Mouse (Mus musculus): ENCODE results near the gene Hfe2. TPM values are rescaled to one million over a fixed set of nuclear protein-coding genes. Genes with fewer than 3 reads are reported as not detected.
"Not testable (repeated sequence)": the region's sequence is repeated elsewhere in the genome, so short reads cannot be mapped to it uniquely, and the experiment has no call there.

The Hfe2 gene
- polyA plus RNA-seq, 1 experiment from 2014 or later: 0.57 TPM

GRCm38 (mm10) chr3:96500289-96500621 is 24.7 kb upstream of the Hfe2 start:
- Histone ChIP-seq H3K9me3 (ENCODE audit: control insufficient read depth, low read length) (no peaks in the 10 kb centered on the region), H3K36me3 (ENCODE audit: control insufficient read depth, insufficient read depth, low read length) (no peaks in the 10 kb centered on the region), H3K9ac (ENCODE audit: low read length) (peak overlapping the region; percentile 79), H3K4me3 (ENCODE audit: low read length) (peak overlapping the region; percentile 57), H3K4me1 (replicated peaks; ENCODE audit: control insufficient read depth, insufficient read depth, low read length) (peaks cover 5% of the 10 kb centered on the region; the same call in 1 of the 2 replicates), H3K4me2 (ENCODE audit: low read depth, low read length) (peak overlapping the region; percentile 57), H3K27ac (ENCODE audit: low read length) (peak overlapping the region; percentile 78), H3K27me3 (ENCODE audit: control insufficient read depth, insufficient read depth, low read depth, low read length) (no peaks in the 10 kb centered on the region)
- ATAC-seq (ENCODE audit: low read depth): peak; percentile 81
- WGBS: under 1% methylated on average over 17 of the region's 17 CpGs

GRCm38 (mm10) chr3:96500691-96501265 is 24.2 kb upstream of the Hfe2 start:
- H3K4me2 ChIP-seq (ENCODE audit: low read depth, low read length): peak overlapping the region; percentile 66
- peak; percentile 80 for ATAC-seq (ENCODE audit: low read depth)
- H3K36me3 ChIP-seq (ENCODE audit: control insufficient read depth, insufficient read depth, low read length): no peaks in the 10 kb centered on the region
- H3K27ac ChIP-seq (ENCODE audit: low read length): peak overlapping the region; percentile 78
- under 1% methylated on average over 19 of the region's 19 CpGs for WGBS
- no peaks in the 10 kb centered on the region for H3K27me3 ChIP-seq (ENCODE audit: control insufficient read depth, insufficient read depth, low read depth, low read length)
- peaks cover 5% of the 10 kb centered on the region; the same call in 1 of the 2 replicates for H3K4me1 ChIP-seq (replicated peaks; ENCODE audit: control insufficient read depth, insufficient read depth, low read length)
- H3K9me3 ChIP-seq (ENCODE audit: control insufficient read depth, low read length): no peaks in the 10 kb centered on the region
- H3K9ac ChIP-seq (ENCODE audit: low read length): peak overlapping the region; percentile 65
- H3K4me3 ChIP-seq (ENCODE audit: low read length): peak overlapping the region; percentile 57

DNA sequence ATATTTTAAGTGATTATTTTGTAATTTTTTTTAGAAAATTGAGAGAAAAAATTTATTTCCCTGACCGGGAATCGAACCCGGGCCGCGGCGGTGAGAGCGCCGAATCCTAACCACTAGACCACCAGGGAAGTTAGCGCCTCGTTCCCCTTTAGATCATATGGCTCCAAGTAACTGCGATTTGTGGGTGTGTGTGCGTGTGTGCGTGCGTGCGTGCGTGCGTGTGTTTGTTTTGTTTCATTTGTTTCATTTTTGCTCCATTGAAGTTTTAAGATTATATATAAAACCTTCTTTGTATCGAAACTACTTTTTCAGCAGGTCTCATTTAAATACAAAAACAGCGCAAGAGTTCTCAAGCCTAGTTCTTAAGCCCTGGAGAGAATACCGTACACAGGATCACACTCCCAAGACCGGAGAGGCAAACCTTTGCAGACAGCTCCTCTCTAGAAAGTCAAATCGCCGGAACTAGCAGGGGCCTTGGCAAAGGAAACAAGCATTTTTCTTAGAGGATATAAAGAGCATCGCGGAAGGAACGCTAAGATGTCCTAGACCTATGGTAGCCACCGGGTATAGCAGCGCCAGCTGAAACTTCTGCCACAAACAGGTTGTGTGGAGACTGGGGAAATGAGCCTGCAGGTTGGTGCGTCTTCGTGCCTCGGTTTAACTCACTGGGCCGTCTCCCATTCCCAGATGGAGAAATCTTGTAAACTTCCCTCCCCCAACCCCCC is 23.4 kb upstream of the Hfe2 start:
- Histone ChIP-seq H3K27ac (ENCODE audit: low read length) (peak overlapping the region; percentile 77), H3K27me3 (ENCODE audit: control insufficient read depth, insufficient read depth, low read depth, low read length) (no peaks in the 10 kb centered on the region), H3K9ac (ENCODE audit: low read length) (peak overlapping the region; percentile 68), H3K4me3 (ENCODE audit: low read length) (peak overlapping the region; percentile 57), H3K4me2 (ENCODE audit: low read depth, low read length) (peak overlapping the region; percentile 89), H3K9me3 (ENCODE audit: control insufficient read depth, low read length) (no peaks in the 10 kb centered on the region), H3K36me3 (ENCODE audit: control insufficient read depth, insufficient read depth, low read length) (no peaks in the 10 kb centered on the region), H3K4me1 (replicated peaks; ENCODE audit: control insufficient read depth, insufficient read depth, low read length) (peaks cover 5% of the 10 kb centered on the region; the same call in 1 of the 2 replicates)
- WGBS: under 1% methylated on average over 32 of the region's 32 CpGs
- ATAC-seq (ENCODE audit: low read depth): peak; percentile 80

DNA sequence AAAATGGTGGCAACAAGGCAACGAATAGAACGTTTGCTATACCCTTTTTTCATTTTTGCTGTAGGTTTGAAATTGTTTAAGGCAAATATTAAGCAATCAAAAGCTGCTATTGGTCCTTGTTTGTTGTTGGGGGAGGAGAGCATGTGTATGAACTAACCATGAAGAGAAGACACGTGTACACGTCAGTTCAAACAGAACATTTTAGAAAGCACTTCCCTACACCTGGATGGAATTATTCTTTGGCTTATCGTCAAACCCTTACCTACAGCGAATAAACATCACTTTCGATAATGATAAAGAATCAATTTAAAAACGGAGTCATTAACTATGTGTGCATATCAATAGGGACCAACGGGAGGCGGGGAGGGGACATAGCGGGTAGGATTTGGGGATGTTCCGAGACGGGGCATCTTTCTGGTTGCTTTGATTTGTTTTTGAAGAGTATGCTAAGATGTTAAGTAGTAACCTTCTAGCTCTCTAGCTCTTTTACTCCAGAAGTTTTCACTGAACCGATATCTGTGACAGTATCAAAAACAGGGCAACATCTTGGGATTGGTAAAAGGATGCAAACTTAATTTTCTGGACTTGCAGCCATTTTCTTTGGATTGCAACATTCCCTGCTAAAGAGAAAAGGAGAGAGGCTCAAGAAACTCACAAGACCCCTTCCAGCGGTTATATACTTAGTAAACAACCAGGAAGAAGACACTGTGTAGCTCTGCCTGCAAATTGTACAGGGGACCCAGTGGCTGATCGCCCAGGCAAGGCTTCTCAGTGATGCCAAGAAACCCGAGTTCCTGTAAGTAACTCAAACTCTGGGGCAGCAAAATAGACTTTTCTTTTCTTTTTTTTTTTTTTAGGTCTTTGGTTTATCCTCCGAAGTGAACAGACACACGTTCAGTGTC is 22.5 kb upstream of the Hfe2 start:
- Histone ChIP-seq H3K4me3 (ENCODE audit: low read length) (peak overlapping the region; percentile 57), H3K27me3 (ENCODE audit: control insufficient read depth, insufficient read depth, low read depth, low read length) (no peaks in the 10 kb centered on the region), H3K9ac (ENCODE audit: low read length) (peak overlapping the region; percentile 68), H3K27ac (ENCODE audit: low read length) (peak overlapping the region; percentile 77), H3K36me3 (ENCODE audit: control insufficient read depth, insufficient read depth, low read length) (no peaks in the 10 kb centered on the region), H3K4me1 (replicated peaks; ENCODE audit: control insufficient read depth, insufficient read depth, low read length) (no peaks in the 10 kb centered on the region; the same call in 1 of the 2 replicates), H3K4me2 (ENCODE audit: low read depth, low read length) (peak overlapping the region; percentile 89), H3K9me3 (ENCODE audit: control insufficient read depth, low read length) (no peaks in the 10 kb centered on the region)
- no peak for ATAC-seq (ENCODE audit: low read depth)
- WGBS: under 1% methylated on average over 19 of the region's 19 CpGs

DNA sequence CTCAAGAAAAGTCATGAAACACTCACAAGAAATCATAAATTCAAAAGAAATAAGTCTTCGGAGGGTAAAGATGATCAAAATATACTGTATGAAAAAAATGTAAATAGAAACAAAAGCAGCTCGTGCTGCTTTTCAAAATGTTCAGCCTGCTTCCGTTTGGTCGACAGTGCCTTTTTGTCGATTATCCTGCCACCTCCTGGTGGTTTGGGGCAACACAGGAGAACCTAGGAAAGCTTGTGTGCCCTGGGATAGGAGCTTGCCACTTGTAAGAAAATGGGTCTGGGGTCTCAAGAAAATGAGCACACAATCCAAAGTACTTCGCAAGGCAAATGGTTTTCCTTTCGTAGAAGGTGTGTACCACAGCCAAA is 21.9 kb upstream of the Hfe2 start:
- no peak for ATAC-seq (ENCODE audit: low read depth)
- H3K4me2 ChIP-seq (ENCODE audit: low read depth, low read length): peak overlapping the region; percentile 89
- no peaks in the 10 kb centered on the region for H3K27me3 ChIP-seq (ENCODE audit: control insufficient read depth, insufficient read depth, low read depth, low read length)
- no peaks in the 10 kb centered on the region for H3K9me3 ChIP-seq (ENCODE audit: control insufficient read depth, low read length)
- H3K9ac ChIP-seq (ENCODE audit: low read length): peak overlapping the region; percentile 42
- H3K36me3 ChIP-seq (ENCODE audit: control insufficient read depth, insufficient read depth, low read length): no peaks in the 10 kb centered on the region
- H3K4me1 ChIP-seq (replicated peaks; ENCODE audit: control insufficient read depth, insufficient read depth, low read length): no peaks in the 10 kb centered on the region
- WGBS: under 1% methylated on average over 7 of the region's 7 CpGs
- H3K4me3 ChIP-seq (ENCODE audit: low read length): peak overlapping the region; percentile 57
- H3K27ac ChIP-seq (ENCODE audit: low read length): no peak overlapping the region

GRCm38 (mm10) chr3:96503946-96504345 is 21.0 kb upstream of the Hfe2 start:
- 59% methylated on average over 4 of the region's 4 CpGs for WGBS
- no peak overlapping the region for H3K27ac ChIP-seq (ENCODE audit: low read length)
- no peak overlapping the region for H3K4me2 ChIP-seq (ENCODE audit: low read depth, low read length)
- no peaks in the 10 kb centered on the region for H3K27me3 ChIP-seq (ENCODE audit: control insufficient read depth, insufficient read depth, low read depth, low read length)
- ATAC-seq (ENCODE audit: low read depth): no peak
- no peaks in the 10 kb centered on the region for H3K4me1 ChIP-seq (replicated peaks; ENCODE audit: control insufficient read depth, insufficient read depth, low read length)
- H3K9me3 ChIP-seq (ENCODE audit: control insufficient read depth, low read length): no peaks in the 10 kb centered on the region
- no peak overlapping the region for H3K4me3 ChIP-seq (ENCODE audit: low read length)
- no peaks in the 10 kb centered on the region for H3K36me3 ChIP-seq (ENCODE audit: control insufficient read depth, insufficient read depth, low read length)
- no peak overlapping the region for H3K9ac ChIP-seq (ENCODE audit: low read length)

DNA sequence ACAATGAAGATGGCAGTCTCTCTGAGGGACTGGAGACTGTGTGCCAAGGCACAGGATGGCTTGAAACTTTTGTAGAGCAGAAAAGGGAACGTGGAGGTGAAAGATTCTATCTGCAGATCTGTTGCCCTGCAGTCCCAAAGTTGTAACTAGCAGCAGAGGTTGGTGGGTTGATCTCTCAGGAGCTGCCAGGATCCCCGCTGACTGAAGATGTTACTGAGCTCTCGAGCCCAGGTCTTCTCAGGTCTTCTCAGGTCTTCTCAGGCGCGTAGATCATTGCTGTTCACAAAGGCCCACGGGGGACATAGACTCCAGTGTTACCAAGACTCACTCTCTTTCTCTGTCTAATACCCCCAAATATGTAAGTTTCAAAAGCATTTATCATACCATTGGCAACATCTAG is 20.0 kb upstream of the Hfe2 start:
- H3K27me3 ChIP-seq (ENCODE audit: control insufficient read depth, insufficient read depth, low read depth, low read length): no peaks in the 10 kb centered on the region
- no peak for ATAC-seq (ENCODE audit: low read depth)
- no peaks in the 10 kb centered on the region for H3K4me1 ChIP-seq (replicated peaks; ENCODE audit: control insufficient read depth, insufficient read depth, low read length)
- no peak overlapping the region for H3K9ac ChIP-seq (ENCODE audit: low read length)
- no peak overlapping the region for H3K4me3 ChIP-seq (ENCODE audit: low read length)
- no peak overlapping the region for H3K27ac ChIP-seq (ENCODE audit: low read length)
- H3K9me3 ChIP-seq (ENCODE audit: control insufficient read depth, low read length): no peaks in the 10 kb centered on the region
- no peaks in the 10 kb centered on the region for H3K36me3 ChIP-seq (ENCODE audit: control insufficient read depth, insufficient read depth, low read length)
- H3K4me2 ChIP-seq (ENCODE audit: low read depth, low read length): no peak overlapping the region
- WGBS: 85% methylated on average over 6 of the region's 6 CpGs

GRCm38 (mm10) chr3:96506396-96507047 is 18.4 kb upstream of the Hfe2 start:
- Histone ChIP-seq H3K27ac (ENCODE audit: low read length) (no peak overlapping the region), H3K4me2 (ENCODE audit: low read depth, low read length) (no peak overlapping the region), H3K4me3 (ENCODE audit: low read length) (no peak overlapping the region), H3K27me3 (ENCODE audit: control insufficient read depth, insufficient read depth, low read depth, low read length) (no peaks in the 10 kb centered on the region), H3K9ac (ENCODE audit: low read length) (no peak overlapping the region), H3K4me1 (replicated peaks; ENCODE audit: control insufficient read depth, insufficient read depth, low read length) (no peaks in the 10 kb centered on the region), H3K9me3 (ENCODE audit: control insufficient read depth, low read length) (no peaks in the 10 kb centered on the region), H3K36me3 (ENCODE audit: control insufficient read depth, insufficient read depth, low read length) (no peaks in the 10 kb centered on the region)
- no peak for ATAC-seq (ENCODE audit: low read depth)
- 88% methylated on average over 9 of the region's 9 CpGs for WGBS

- H3K9me3 ChIP-seq (ENCODE audit: control insufficient read depth, low read length); ATAC-seq (ENCODE audit: low read depth); H3K36me3 ChIP-seq (ENCODE audit: control insufficient read depth, insufficient read depth, low read length); H3K4me2 ChIP-seq (ENCODE audit: low read depth, low read length); H3K27me3 ChIP-seq (ENCODE audit: control insufficient read depth, insufficient read depth, low read depth, low read length); H3K9ac ChIP-seq (ENCODE audit: low read length); H3K4me3 ChIP-seq (ENCODE audit: low read length); H3K27ac ChIP-seq (ENCODE audit: low read length); H3K4me1 ChIP-seq (replicated peaks; ENCODE audit: control insufficient read depth, insufficient read depth, low read length): not testable (repeated sequence)
- 82% methylated on average over 7 of the region's 9 CpGs for WGBS
Measured at GRCm38 (mm10) chr3:96507966-96508365, 17.0 kb upstream of the Hfe2 start.
